Mouse (Mus musculus) embryonic fibroblast, embryonic 13.5 days (primary cell): ENCODE results near the gene Hacl1.

Source experiments
- CTCF ChIP-seq: IDR thresholded peaks from 2 replicates; pipeline ENCODE4 v1.5.1; 2011; ENCODE audit warnings: mild to moderate bottlenecking, control low read depth, low read length, moderate library complexity, borderline replicate concordance; ENCODE audit not compliant: insufficient read depth
- POLR2A ChIP-seq: IDR thresholded peaks from 2 replicates; pipeline ENCODE4 v1.6.1; 2011; ENCODE audit warnings: low read depth, mild to moderate bottlenecking, control low read depth, low read length, moderate library complexity

GRCm38 (mm10) chr14:31654816-31655215 is 13.7 kb upstream of the Hacl1 start:
- TF ChIP-seq CTCF (no peak), POLR2A (no peak)
